Mouse (Mus musculus): ENCODE results near the gene Gnl1. TPM values are rescaled to one million over a fixed set of nuclear protein-coding genes. Genes with fewer than 3 reads are reported as not detected.
"Not testable (repeated sequence)": the region's sequence is repeated elsewhere in the genome, so short reads cannot be mapped to it uniquely, and the experiment has no call there.

Gnl1 gene
- 100 to 1,000 TPM in 8 of 26 experiments, 10 to 100 TPM in 18; 38.0 to 250 (median 87.1) TPM for total RNA-seq (2018; cell fraction: chromatin; rRNA removed)
- total RNA-seq (2018; cell fraction: cytosol; rRNA removed), result 10 to 100 TPM; 26.8 to 52.2 (median 36.6) TPM
- 100 to 1,000 TPM in 2 of 26 experiments, 10 to 100 TPM in 24; 38.5 to 163 (median 62.8) TPM for total RNA-seq (2018; cell fraction: nucleus; rRNA removed)
- 24.9 to 38.6 TPM (median 28.9 TPM) in 3 replicates for polyA plus RNA-seq (2018)

GRCm38 (mm10) chr17:35979401-35980362 lies at the start of gene Gnl1, which contains the start of gene Prr3:
Gnl1 (plus strand) TSS chr17:35979851.
Prr3 (minus strand) TSS chr17:35980236.
- Histone ChIP-seq H3K27ac (peak within 1 kb of the TSS; percentile 58), H3K79me2 (ENCODE audit: inconsistent target) (peaks cover 37% of the 10 kb centered on the region), H3K36me3 (ENCODE audit: inconsistent target) (peaks cover 21% of the 10 kb centered on the region; the same call in 1 of the 2 replicates), H3K4me3 (ENCODE audit: inconsistent target) (peak within 1 kb of the TSS; percentile 75)
- 2% methylated on average over 85 of the region's 109 CpGs for WGBS (ENCODE audit: missing documents)

GRCm38 (mm10) chr17:35930627-35931026 lies 49.0 kb upstream of the Gnl1 start:
- 94% methylated on average over 7 of the region's 12 CpGs for WGBS (ENCODE audit: missing documents)
- Histone ChIP-seq H3K79me2 (ENCODE audit: inconsistent target) (no peaks in the 10 kb centered on the region), H3K36me3 (ENCODE audit: inconsistent target) (peaks cover 45% of the 10 kb centered on the region)

GRCm38 (mm10) chr17:35932608-35933007 lies 47.0 kb upstream of the Gnl1 start:
- Histone ChIP-seq H3K27ac (no peak overlapping the region), H3K79me2 (ENCODE audit: inconsistent target) (no peaks in the 10 kb centered on the region), H3K36me3 (ENCODE audit: inconsistent target) (peaks cover 32% of the 10 kb centered on the region), H3K4me3 (ENCODE audit: inconsistent target) (no peak overlapping the region)
- WGBS (ENCODE audit: missing documents), result 92% methylated on average over 4 of the region's 4 CpGs

More at GRCm38 (mm10) chr17:35930627-35931026, 49.0 kb upstream of the Gnl1 start:
- H3K4me3 ChIP-seq (ENCODE audit: inconsistent target), result no peak overlapping the region
- no peak overlapping the region for H3K27ac ChIP-seq

GRCm38 (mm10) chr17:35935763-35936162 lies 43.9 kb upstream of the Gnl1 start:
- H3K36me3 ChIP-seq (ENCODE audit: inconsistent target); H3K4me3 ChIP-seq (ENCODE audit: inconsistent target); H3K79me2 ChIP-seq (ENCODE audit: inconsistent target); H3K27ac ChIP-seq: not testable (repeated sequence)
- WGBS (ENCODE audit: missing documents), result 86% methylated on average over 14 of the region's 14 CpGs

GRCm38 (mm10) chr17:35937700-35938348 lies 41.8 kb upstream of the Gnl1 start:
- H3K79me2 ChIP-seq (ENCODE audit: inconsistent target), result no peaks in the 10 kb centered on the region
- H3K4me3 ChIP-seq (ENCODE audit: inconsistent target), result no peak overlapping the region
- 39% methylated on average over 1 of the region's 2 CpGs for WGBS (ENCODE audit: missing documents)
- no peak overlapping the region for H3K27ac ChIP-seq
- no peaks in the 10 kb centered on the region for H3K36me3 ChIP-seq (ENCODE audit: inconsistent target)

- H3K79me2 ChIP-seq (ENCODE audit: inconsistent target), result no peaks in the 10 kb centered on the region
- 94% methylated on average over 2 of the region's 2 CpGs for WGBS (ENCODE audit: missing documents)
- H3K27ac ChIP-seq, result no peak overlapping the region
- H3K4me3 ChIP-seq (ENCODE audit: inconsistent target), result no peak overlapping the region
- no peaks in the 10 kb centered on the region for H3K36me3 ChIP-seq (ENCODE audit: inconsistent target)
Measured at GRCm38 (mm10) chr17:35939108-35939507, 40.5 kb upstream of the Gnl1 start.

GRCm38 (mm10) chr17:35939941-35940340 lies 39.7 kb upstream of the Gnl1 start:
- Histone ChIP-seq H3K36me3 (ENCODE audit: inconsistent target) (no peaks in the 10 kb centered on the region), H3K4me3 (ENCODE audit: inconsistent target) (no peak overlapping the region)
- WGBS (ENCODE audit: missing documents), result 91% methylated on average over 1 of the region's 1 CpGs

GRCm38 (mm10) chr17:35950946-35951345 lies 28.7 kb upstream of the Gnl1 start:
- not testable (repeated sequence) for H3K36me3 ChIP-seq (ENCODE audit: inconsistent target); H3K4me3 ChIP-seq (ENCODE audit: inconsistent target); H3K27ac ChIP-seq; H3K79me2 ChIP-seq (ENCODE audit: inconsistent target)

More at GRCm38 (mm10) chr17:35939941-35940340, 39.7 kb upstream of the Gnl1 start:
- Histone ChIP-seq H3K27ac (no peak overlapping the region), H3K79me2 (ENCODE audit: inconsistent target) (no peaks in the 10 kb centered on the region)

GRCm38 (mm10) chr17:35952559-35952958 lies 27.1 kb upstream of the Gnl1 start:
- H3K36me3 ChIP-seq (ENCODE audit: inconsistent target), result peaks cover 17% of the 10 kb centered on the region
- not testable (repeated sequence) for H3K27ac ChIP-seq; H3K4me3 ChIP-seq (ENCODE audit: inconsistent target); H3K79me2 ChIP-seq (ENCODE audit: inconsistent target)
- WGBS (ENCODE audit: missing documents), result no CpG with 5 or more reads among the region's 3 CpGs

GRCm38 (mm10) chr17:35954665-35955064 lies 25.0 kb upstream of the Gnl1 start:
- Histone ChIP-seq H3K27ac (no peak overlapping the region), H3K36me3 (ENCODE audit: inconsistent target) (peaks cover 38% of the 10 kb centered on the region), H3K79me2 (ENCODE audit: inconsistent target) (no peaks in the 10 kb centered on the region), H3K4me3 (ENCODE audit: inconsistent target) (no peak overlapping the region)
- WGBS (ENCODE audit: missing documents), result 83% methylated on average over 8 of the region's 8 CpGs

GRCm38 (mm10) chr17:35958533-35959223 lies 21.0 kb upstream of the Gnl1 start:
- WGBS (ENCODE audit: missing documents), result 94% methylated on average over 15 of the region's 15 CpGs
- no peak overlapping the region for H3K4me3 ChIP-seq (ENCODE audit: inconsistent target)
- peaks cover 75% of the 10 kb centered on the region for H3K36me3 ChIP-seq (ENCODE audit: inconsistent target)
- H3K79me2 ChIP-seq (ENCODE audit: inconsistent target), result no peaks in the 10 kb centered on the region
- H3K27ac ChIP-seq, result no peak overlapping the region

GRCm38 (mm10) chr17:35963279-35963678 lies 16.4 kb upstream of the Gnl1 start:
- Histone ChIP-seq H3K79me2 (ENCODE audit: inconsistent target) (peaks cover 37% of the 10 kb centered on the region), H3K27ac (no peak overlapping the region), H3K4me3 (ENCODE audit: inconsistent target) (no peak overlapping the region), H3K36me3 (ENCODE audit: inconsistent target) (peaks cover 77% of the 10 kb centered on the region)
- WGBS (ENCODE audit: missing documents), result 94% methylated on average over 10 of the region's 10 CpGs

GRCm38 (mm10) chr17:35967621-35968020 lies 12.0 kb upstream of the Gnl1 start:
- WGBS (ENCODE audit: missing documents), result 83% methylated on average over 1 of the region's 2 CpGs
- peaks cover 45% of the 10 kb centered on the region for H3K79me2 ChIP-seq (ENCODE audit: inconsistent target)
- no peak overlapping the region for H3K4me3 ChIP-seq (ENCODE audit: inconsistent target)
- H3K36me3 ChIP-seq (ENCODE audit: inconsistent target), result peaks cover 36% of the 10 kb centered on the region; the same call in 1 of the 2 replicates
- no peak overlapping the region for H3K27ac ChIP-seq

All from macrophage (primary cell).